ENCODE assay signal across 13 mouse cellular contexts in the genomic region with DNA sequence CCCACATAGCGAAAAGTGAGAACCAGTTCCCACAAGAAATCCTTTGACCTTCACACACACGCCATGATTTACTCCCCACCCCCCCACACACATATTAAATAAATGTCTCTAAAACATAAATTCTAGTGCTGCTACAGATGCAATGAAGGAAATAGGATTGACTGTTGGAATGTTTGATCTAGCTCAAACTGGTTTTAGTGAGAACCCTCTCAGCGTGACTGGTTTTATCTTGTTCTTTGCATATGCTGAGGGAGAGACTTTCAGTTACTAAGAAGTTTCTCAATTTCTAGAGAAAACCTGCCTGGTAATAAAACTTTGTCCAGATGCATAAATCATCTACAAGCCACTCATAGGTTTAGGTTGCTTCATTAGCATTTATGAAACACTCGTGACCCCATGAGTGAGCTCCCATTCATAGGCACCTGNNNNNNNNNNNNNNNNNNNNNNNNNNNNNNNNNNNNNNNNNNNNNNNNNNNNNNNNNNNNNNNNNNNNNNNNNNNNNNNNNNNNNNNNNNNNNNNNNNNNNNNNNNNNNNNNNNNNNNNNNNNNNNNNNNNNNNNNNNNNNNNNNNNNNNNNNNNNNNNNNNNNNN.
"Had no signal": no experiment of that assay in that cellular context is flagged by ENCODE, and none has a peak within 500 bp of the region (broad histone marks: within the 10 kb centered on the region; RNA-seq: fewer than 3 reads in every experiment).

No protein-coding gene starts in this region.

- DNase-seq: liver, embryonic 13.5 days; lung, adult 18-20 months; lung, postnatal 4 days; midbrain, embryonic 14.5 days; right cerebral cortex, adult 18-20 months; thymus, postnatal 14 days had no signal

- H3K27me3 ChIP-seq: limb, embryonic 15.5 days; liver, embryonic 13.5 days; neural tube, embryonic 15.5 days had no signal

- H3K36me3 ChIP-seq: limb, embryonic 15.5 days; liver, embryonic 13.5 days; midbrain, embryonic 10.5 days; neural tube, embryonic 15.5 days had no signal

- H3K9me3 ChIP-seq: limb, embryonic 15.5 days; liver, embryonic 13.5 days; midbrain, embryonic 10.5 days; neural tube, embryonic 15.5 days had no signal

- H3K4me1 ChIP-seq: liver, embryonic 13.5 days had no signal

- ATAC-seq: hindbrain, postnatal 0 days had no signal

- H3K4me2 ChIP-seq: limb, embryonic 15.5 days; liver, embryonic 13.5 days; neural tube, embryonic 15.5 days had no signal

- H3K4me3 ChIP-seq: left cerebral cortex, adult 2 months; limb, embryonic 15.5 days; liver, embryonic 13.5 days; midbrain, embryonic 10.5 days; myocyte; neural tube, embryonic 15.5 days had no signal

- H3K9ac ChIP-seq: limb, embryonic 15.5 days; liver, embryonic 13.5 days; neural tube, embryonic 15.5 days had no signal

- H3K27ac ChIP-seq: hindbrain, postnatal 0 days; left cerebral cortex, adult 2 months; limb, embryonic 15.5 days; liver, embryonic 13.5 days; midbrain, embryonic 10.5 days; neural tube, embryonic 15.5 days; stomach, postnatal 0 days had no signal
